Mouse (Mus musculus): Measurements from ENCODE around the gene Ubtd2. TPM values are rescaled to one million over a fixed set of nuclear protein-coding genes. Genes with fewer than 3 reads are reported as not detected.

The Ubtd2 gene
- total RNA-seq, 2 experiments from 2014 or later, result 26.1 to 30.9 TPM

DNA sequence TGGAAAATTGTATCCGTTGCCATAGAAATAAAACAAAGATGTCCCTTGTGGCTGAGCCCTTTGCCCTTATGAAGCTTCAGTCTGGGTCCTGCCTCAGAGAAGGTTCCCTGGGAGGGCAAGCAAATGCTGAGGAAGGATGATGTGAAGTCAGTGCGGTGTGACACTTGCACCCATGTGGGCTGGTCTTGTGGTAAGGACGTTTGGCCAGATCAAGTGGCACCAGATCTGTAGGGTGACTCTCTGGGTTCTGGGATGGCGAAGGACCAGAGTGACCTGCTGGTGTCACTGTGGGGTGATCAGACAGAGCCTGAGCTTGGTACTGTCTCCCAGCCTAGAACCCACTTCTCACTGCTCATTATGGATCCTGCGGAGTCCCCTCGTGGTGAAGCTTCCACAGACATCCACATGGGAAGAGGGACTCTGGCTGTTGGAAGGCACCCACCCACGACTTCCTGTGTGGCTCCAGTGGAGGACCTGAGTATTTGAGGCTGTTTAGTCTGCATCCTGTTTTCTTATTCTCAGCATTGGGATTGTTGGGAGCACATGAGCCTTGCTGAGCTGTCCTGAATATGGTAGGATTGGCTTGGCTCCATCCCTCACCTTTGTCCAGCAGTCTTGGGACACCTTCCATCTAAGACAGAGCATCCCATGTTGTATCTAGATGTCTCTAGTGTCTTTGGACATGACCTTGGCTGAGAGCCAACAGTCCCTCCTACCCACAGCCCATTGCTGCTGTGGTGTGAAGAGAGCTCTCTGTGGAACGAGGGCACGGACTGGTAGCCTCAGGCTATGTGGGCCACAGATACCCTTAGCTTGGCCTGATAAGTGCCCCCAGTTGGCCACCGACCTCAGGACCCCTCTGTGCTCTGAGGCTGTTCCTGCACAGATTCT is 106.5 kb downstream of the Ubtd2 start:
- no peak for DNase-seq (ENCODE audit: low spot score in 2 of 2)

DNA sequence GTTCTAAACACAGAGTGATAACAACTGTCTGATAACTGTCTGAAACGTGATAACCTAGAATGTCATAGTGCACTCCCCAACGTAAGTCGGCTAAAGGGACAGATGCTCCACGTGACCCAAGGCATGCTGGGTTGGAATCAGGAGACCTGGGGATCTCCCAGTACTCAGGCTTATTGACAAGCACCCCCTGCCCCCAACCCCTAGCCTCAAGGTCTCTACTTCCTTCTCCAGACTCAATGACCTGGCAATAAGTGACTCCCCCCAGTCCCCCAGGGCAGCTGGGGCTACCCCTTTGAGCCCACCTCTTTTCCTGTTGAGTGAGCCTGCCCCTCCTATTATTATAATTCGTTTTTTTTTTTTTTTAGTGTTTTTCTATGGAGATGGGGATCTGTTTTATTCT is 107.5 kb downstream of the Ubtd2 start:
- DNase-seq (ENCODE audit: low spot score in 2 of 2), result no peak

DNA sequence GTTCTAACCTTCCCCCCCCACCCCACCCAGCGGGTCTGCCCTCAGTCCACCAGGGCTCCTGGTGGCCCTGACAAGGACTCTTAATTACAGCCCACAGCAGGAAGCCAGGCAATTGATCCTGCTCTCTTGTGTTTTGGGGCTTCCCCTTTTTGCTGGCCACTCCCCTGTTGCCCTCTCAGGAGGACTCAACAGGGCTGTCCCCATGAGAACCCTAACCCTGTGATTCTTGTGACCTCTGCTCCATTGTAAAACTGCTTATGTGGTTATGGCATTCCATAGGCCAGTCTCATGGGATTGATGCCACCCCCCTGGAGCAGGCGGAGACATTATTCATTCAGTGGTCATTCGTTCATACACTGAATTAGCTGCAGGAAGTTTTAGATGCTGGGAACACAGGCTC is 108.5 kb downstream of the Ubtd2 start:
- no peak for DNase-seq (ENCODE audit: low spot score in 2 of 2)

DNA sequence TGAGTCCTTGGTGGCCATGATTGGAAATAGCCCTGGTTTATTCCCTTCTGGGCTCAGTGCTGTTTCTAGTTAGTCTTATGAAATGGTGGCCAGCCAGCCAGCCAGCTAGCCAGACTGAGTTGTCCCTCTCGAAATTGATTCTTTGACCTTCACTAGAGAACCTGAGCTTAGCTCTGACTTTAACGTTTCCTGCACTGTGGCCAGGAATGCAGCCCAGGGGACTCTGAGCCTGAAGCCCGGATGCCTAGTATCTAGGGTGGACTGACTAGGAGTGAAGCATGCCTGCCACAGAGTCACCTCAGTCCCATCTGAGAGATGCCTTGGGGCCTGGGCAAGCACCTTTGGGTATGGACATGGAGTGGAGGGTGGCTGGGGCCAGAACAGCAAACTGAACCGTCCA is 109.5 kb downstream of the Ubtd2 start:
- DNase-seq (ENCODE audit: low spot score in 2 of 2), result no peak

DNA sequence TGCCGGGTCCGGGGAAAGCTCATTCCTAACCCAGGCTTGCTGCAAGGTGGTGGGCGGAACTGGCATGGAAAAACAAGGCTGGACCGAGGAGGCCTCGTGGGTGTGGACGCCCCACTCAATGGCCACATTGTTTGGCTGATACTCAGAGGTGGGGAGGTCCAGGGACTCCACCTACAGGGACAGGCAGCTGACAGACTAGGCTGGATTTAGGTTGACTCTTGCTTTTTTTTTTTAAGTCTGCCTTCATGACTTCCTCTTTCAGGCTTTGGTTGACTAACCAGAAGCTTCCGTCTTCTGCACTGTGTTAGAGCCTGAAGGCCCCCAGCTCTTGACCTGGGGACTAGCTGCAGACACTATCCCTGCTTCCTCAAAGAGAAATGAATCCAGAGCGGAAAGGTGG is 109.9 kb downstream of the Ubtd2 start:
- no peak for DNase-seq (ENCODE audit: low spot score in 2 of 2)

DNA sequence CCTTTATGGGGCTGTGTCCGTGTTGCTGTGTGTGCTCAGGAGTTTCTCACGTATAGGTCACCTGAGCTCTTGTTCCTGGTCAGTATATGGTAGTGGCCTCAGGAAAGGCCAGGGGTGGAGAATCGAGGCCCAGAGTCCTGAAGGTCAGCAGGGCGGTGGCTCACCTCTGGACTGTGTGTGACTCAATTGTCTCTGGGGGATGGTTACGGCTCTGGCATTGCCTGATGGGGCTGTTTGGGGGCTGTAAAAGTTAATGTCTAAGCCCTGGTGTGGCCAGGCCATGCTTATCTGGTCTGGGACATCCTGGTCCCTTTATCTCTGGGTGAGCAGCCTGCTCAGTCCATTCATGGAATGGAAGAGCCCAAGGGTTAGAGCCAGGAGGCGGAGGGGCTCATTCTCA is 111.0 kb downstream of the Ubtd2 start:
- no peak for DNase-seq (ENCODE audit: low spot score in 2 of 2)

Other genes with a start within 250 kb of the Ubtd2 start
- 10 to 100 TPM; 19.5 to 20.2 TPM for gene Snrnp25, start 250.0 kb upstream of the Ubtd2 start, total RNA-seq (2021)
- gene Rhbdf1, start 233.1 kb upstream of the Ubtd2 start, total RNA-seq (2021), result 10 to 100 TPM; 43.7 to 47.5 TPM
- gene Mpg, start 228.9 kb upstream of the Ubtd2 start, total RNA-seq (2021), result 10 to 100 TPM; 38.5 to 40.6 TPM
- gene Nprl3, start 187.7 kb upstream of the Ubtd2 start, total RNA-seq (2021), result 10 to 100 TPM; 73.7 to 77.3 TPM
- not detected for gene Hba-x, start 179.0 kb upstream of the Ubtd2 start, total RNA-seq (2021)
- gene Hba-a1, start 171.9 kb upstream of the Ubtd2 start, total RNA-seq (2021), result 1,000 to 10,000 TPM; 4,498 to 5,274 TPM
- gene Hbq1b, start 168.4 kb upstream of the Ubtd2 start, total RNA-seq (2021), result 1 to 10 TPM; 3.9 to 5.3 TPM
- 1,000 to 10,000 TPM; 3,034 to 3,470 TPM for gene Hba-a2, start 158.9 kb upstream of the Ubtd2 start, total RNA-seq (2021)
- 1 to 10 TPM in 1 of 2 experiments, not detected in 1; 1.5 TPM for gene Hbq1a, start 155.3 kb upstream of the Ubtd2 start, total RNA-seq (2021)
- gene Sh3pxd2b, start 107.5 kb upstream of the Ubtd2 start, total RNA-seq (2021), result 10 to 100 TPM; 23.4 to 29.2 TPM
- gene Efcab9, start 76.7 kb downstream of the Ubtd2 start, total RNA-seq (2021), result 1 to 10 TPM in 1 of 2 experiments, under 1 TPM in 1; 0.42 to 1.6 TPM
- gene Stk10, start 77.9 kb downstream of the Ubtd2 start, total RNA-seq (2021), result 10 to 100 TPM in 1 of 2 experiments, 1 to 10 TPM in 1; 9.0 to 11.5 TPM
- gene Fbxw11, start 187.4 kb downstream of the Ubtd2 start, total RNA-seq (2021), result 100 to 1,000 TPM; 110 to 111 TPM